Mouse (Mus musculus) ES-E14 (cell line): ENCODE data around the gene Lrriq4.

ENCODE experiments used
- CHD2 ChIP-seq: IDR thresholded peaks from 2 replicates; pipeline ENCODE4 v1.6.1; 2014; ENCODE audit warnings: mild to moderate bottlenecking, low read depth, low read length, inconsistent platforms
- HCFC1 ChIP-seq: IDR thresholded peaks from 2 replicates; pipeline ENCODE4 v1.6.1; 2012; ENCODE audit warnings: low read length, inconsistent platforms, borderline replicate concordance; ENCODE audit not compliant: insufficient read depth
- MAFK ChIP-seq: IDR thresholded peaks from 2 replicates; pipeline ENCODE4 v1.6.1; 2014; ENCODE audit warnings: mild to moderate bottlenecking, low read depth, low read length, inconsistent platforms; ENCODE audit not compliant: insufficient read depth
- ZC3H11A ChIP-seq: IDR thresholded peaks from 2 replicates; pipeline ENCODE4 v1.6.1; 2012; ENCODE audit warnings: low read depth, mild to moderate bottlenecking, inconsistent platforms, low read length, borderline replicate concordance
- ZNF384 ChIP-seq: IDR thresholded peaks from 2 replicates; pipeline ENCODE4 v1.6.1; 2012; ENCODE audit warnings: low read depth, low read length, inconsistent platforms

GRCm38 (mm10) chr3:30646761-30647160 lies 2.5 kb downstream of the Lrriq4 start:
- TF ChIP-seq MAFK (no peak), ZC3H11A (no peak), CHD2 (no peak), ZNF384 (no peak), HCFC1 (no peak)
